Mouse (Mus musculus) midbrain, embryonic 15.5 days (tissue): ENCODE measurements around the gene Tbc1d14. TPM values are rescaled to one million over a fixed set of nuclear protein-coding genes. Genes with fewer than 3 reads are reported as not detected.

Experiments
- ATAC-seq: fragments of 200-750 bp; cut with Nextera tagmentation; replicated peaks from 2 replicates; pipeline ENCODE4 v1.8.0; 2017; ENCODE audit warnings: moderate TSS enrichment
- H3K27ac ChIP-seq: fragments of 300-500 bp; sonication (generic); 2 replicates; pipeline ENCODE4 v1.5.1; 2015; ENCODE audit warnings: mild to moderate bottlenecking, inconsistent platforms
- H3K27me3 ChIP-seq: fragments of 300-500 bp; sonication (generic); replicated peaks from 2 replicates; pipeline ENCODE4 v1.6.1; 2015; ENCODE audit warnings: inconsistent platforms
- H3K36me3 ChIP-seq: fragments of 300-500 bp; sonication (generic); replicated peaks from 2 replicates; pipeline ENCODE4 v1.6.1; 2015; ENCODE audit warnings: inconsistent platforms
- H3K4me1 ChIP-seq: fragments of 300-500 bp; sonication (generic); 2 replicates; pipeline ENCODE4 v1.6.1; 2015; ENCODE audit warnings: inconsistent platforms
- H3K4me2 ChIP-seq: fragments of 300-500 bp; sonication (generic); 2 replicates; pipeline ENCODE4 v1.6.1; 2015; ENCODE audit warnings: inconsistent platforms, mild to moderate bottlenecking, moderate library complexity
- H3K4me3 ChIP-seq: fragments of 300-500 bp; sonication (generic); 2 replicates; pipeline ENCODE4 v1.5.1; 2015; ENCODE audit warnings: mild to moderate bottlenecking, inconsistent platforms
- H3K9ac ChIP-seq: fragments of 300-500 bp; sonication (generic); 2 replicates; pipeline ENCODE4 v1.6.1; 2015; ENCODE audit warnings: mild to moderate bottlenecking, inconsistent platforms
- H3K9me3 ChIP-seq: fragments of 300-500 bp; sonication (generic); 2 replicates; pipeline ENCODE4 v1.6.1; 2016; ENCODE audit warnings: inconsistent platforms
- WGBS: fragments of 180-500 bp; shearing (Covaris S2); methylation state at CpG from one replicate; pipeline ENCODE4 v1.1.7; 2015; ENCODE audit warnings: mixed read lengths; 5-methylcytosine and 5-hydroxymethylcytosine counted together
- polyA plus RNA-seq: library from polyadenylated mRNA; unstranded; fragments of >200 nt; fragmentation: Nextera tagmentation; extraction: Ambion mirVana; gene quantifications from 2 replicates; pipeline ENCODE4 v1.2.1, GENCODE M21; 2015

The Tbc1d14 gene
- 70.4 and 75.0 TPM in 2 replicates for polyA plus RNA-seq

GRCm38 (mm10) chr5:36593176-36593575 lies at the start of gene Tbc1d14:
Gene Tbc1d14, minus strand, starts transcription at chr5:36593276.
- no peak within 1 kb of the TSS for H3K9ac ChIP-seq
- H3K27me3 ChIP-seq: no peaks in the 10 kb centered on the region
- H3K4me1 ChIP-seq: no peaks in the 10 kb centered on the region
- no peak within 1 kb of the TSS for H3K4me2 ChIP-seq
- H3K27ac ChIP-seq: no peak within 1 kb of the TSS
- no peaks in the 10 kb centered on the region for H3K36me3 ChIP-seq
- H3K4me3 ChIP-seq: no peak within 1 kb of the TSS
- no peaks in the 10 kb centered on the region for H3K9me3 ChIP-seq
- no peak for ATAC-seq
- whole genome bisulfite sequencing: 83% methylated on average over 5 of the region's 5 CpGs

GRCm38 (mm10) chr5:36625612-36626011 lies 32.5 kb upstream of the Tbc1d14 start:
- ATAC-seq: no peak
- Histone ChIP-seq H3K36me3 (0 out of 2 replicates have a peak, but pooled peaks cover 3% of the 10 kb centered on the region), H3K9me3 (no peaks in the 10 kb centered on the region), H3K4me2 (no peak overlapping the region), H3K27ac (no peak overlapping the region), H3K4me1 (0 out of 2 replicates have a peak, but pooled peaks cover 3% of the 10 kb centered on the region), H3K4me3 (no peak overlapping the region), H3K9ac (no peak overlapping the region), H3K27me3 (no peaks in the 10 kb centered on the region)
- 79% methylated on average over 5 of the region's 5 CpGs for WGBS

GRCm38 (mm10) chr5:36623670-36624069 lies 30.6 kb upstream of the Tbc1d14 start:
- H3K9ac ChIP-seq: no peak overlapping the region
- H3K4me3 ChIP-seq: no peak overlapping the region
- H3K4me1 ChIP-seq: 0 out of 2 replicates have a peak, but pooled peaks cover 3% of the 10 kb centered on the region
- H3K27ac ChIP-seq: no peak overlapping the region
- no peaks in the 10 kb centered on the region for H3K9me3 ChIP-seq
- no peak for ATAC-seq
- 0 out of 2 replicates have a peak, but pooled peaks cover under 1% of the 10 kb centered on the region for H3K36me3 ChIP-seq
- 91% methylated on average over 5 of the region's 5 CpGs for WGBS
- H3K27me3 ChIP-seq: no peaks in the 10 kb centered on the region
- H3K4me2 ChIP-seq: no peak overlapping the region

GRCm38 (mm10) chr5:36621058-36621449 lies 28.0 kb upstream of the Tbc1d14 start:
- H3K27me3 ChIP-seq: no peaks in the 10 kb centered on the region
- H3K9me3 ChIP-seq: no peaks in the 10 kb centered on the region
- no peak overlapping the region for H3K4me2 ChIP-seq
- H3K9ac ChIP-seq: no peak overlapping the region
- 0 out of 2 replicates have a peak, but pooled peaks cover 3% of the 10 kb centered on the region for H3K4me1 ChIP-seq
- WGBS: 81% methylated on average over 5 of the region's 5 CpGs
- no peak for ATAC-seq
- H3K27ac ChIP-seq: no peak overlapping the region
- peaks cover 12% of the 10 kb centered on the region for H3K36me3 ChIP-seq
- no peak overlapping the region for H3K4me3 ChIP-seq

- Histone ChIP-seq H3K36me3 (peaks cover 18% of the 10 kb centered on the region), H3K4me3 (no peak overlapping the region), H3K4me2 (no peak overlapping the region), H3K4me1 (0 out of 2 replicates have a peak, but pooled peaks cover 3% of the 10 kb centered on the region), H3K27ac (no peak overlapping the region), H3K9ac (no peak overlapping the region), H3K9me3 (no peaks in the 10 kb centered on the region), H3K27me3 (no peaks in the 10 kb centered on the region)
- 88% methylated on average over 8 of the region's 8 CpGs for WGBS
- no peak for ATAC-seq
Measured at GRCm38 (mm10) chr5:36620409-36621057, 27.5 kb upstream of the Tbc1d14 start.

GRCm38 (mm10) chr5:36618890-36619289 lies 25.8 kb upstream of the Tbc1d14 start:
- no peaks in the 10 kb centered on the region for H3K9me3 ChIP-seq
- H3K27ac ChIP-seq: no peak overlapping the region
- 90% methylated on average over 5 of the region's 5 CpGs for WGBS
- H3K4me3 ChIP-seq: no peak overlapping the region
- H3K4me2 ChIP-seq: no peak overlapping the region
- H3K4me1 ChIP-seq: 0 out of 2 replicates have a peak, but pooled peaks cover 3% of the 10 kb centered on the region
- no peak for ATAC-seq
- H3K27me3 ChIP-seq: no peaks in the 10 kb centered on the region
- H3K9ac ChIP-seq: no peak overlapping the region
- peaks cover 31% of the 10 kb centered on the region for H3K36me3 ChIP-seq

GRCm38 (mm10) chr5:36618356-36618755 lies 25.3 kb upstream of the Tbc1d14 start:
- no peaks in the 10 kb centered on the region for H3K9me3 ChIP-seq
- H3K27ac ChIP-seq: no peak overlapping the region
- H3K4me2 ChIP-seq: no peak overlapping the region
- no peak for ATAC-seq
- no peaks in the 10 kb centered on the region for H3K27me3 ChIP-seq
- no peak overlapping the region for H3K4me3 ChIP-seq
- 84% methylated on average over 4 of the region's 4 CpGs for WGBS
- H3K36me3 ChIP-seq: peaks cover 35% of the 10 kb centered on the region
- no peak overlapping the region for H3K9ac ChIP-seq
- 0 out of 2 replicates have a peak, but pooled peaks cover 3% of the 10 kb centered on the region for H3K4me1 ChIP-seq

GRCm38 (mm10) chr5:36614124-36614523 lies 21.0 kb upstream of the Tbc1d14 start:
- peaks cover 43% of the 10 kb centered on the region for H3K36me3 ChIP-seq
- no peaks in the 10 kb centered on the region for H3K27me3 ChIP-seq
- H3K4me2 ChIP-seq: no peak overlapping the region
- 91% methylated on average over 4 of the region's 4 CpGs for WGBS
- no peaks in the 10 kb centered on the region for H3K9me3 ChIP-seq
- H3K4me1 ChIP-seq: no peaks in the 10 kb centered on the region
- H3K9ac ChIP-seq: no peak overlapping the region
- H3K4me3 ChIP-seq: no peak overlapping the region
- H3K27ac ChIP-seq: no peak overlapping the region
- no peak for ATAC-seq

- 89% methylated on average over 2 of the region's 2 CpGs for WGBS
Measured at GRCm38 (mm10) chr5:36608939-36609499, 15.9 kb upstream of the Tbc1d14 start.

GRCm38 (mm10) chr5:36603031-36603430 lies 10.0 kb upstream of the Tbc1d14 start:
- Histone ChIP-seq H3K27me3 (no peaks in the 10 kb centered on the region), H3K36me3 (peaks cover 36% of the 10 kb centered on the region), H3K4me3 (no peak overlapping the region), H3K4me1 (no peaks in the 10 kb centered on the region), H3K27ac (no peak overlapping the region), H3K9me3 (no peaks in the 10 kb centered on the region), H3K4me2 (no peak overlapping the region), H3K9ac (no peak overlapping the region)
- no peak for ATAC-seq
- WGBS: 83% methylated on average over 5 of the region's 5 CpGs

More at GRCm38 (mm10) chr5:36608939-36609499, 15.9 kb upstream of the Tbc1d14 start:
- H3K4me2 ChIP-seq: no peak overlapping the region
- H3K4me3 ChIP-seq: no peak overlapping the region
- no peaks in the 10 kb centered on the region for H3K4me1 ChIP-seq
- H3K27ac ChIP-seq: no peak overlapping the region
- no peaks in the 10 kb centered on the region for H3K27me3 ChIP-seq
- peaks cover 30% of the 10 kb centered on the region for H3K36me3 ChIP-seq
- H3K9ac ChIP-seq: no peak overlapping the region
- no peak for ATAC-seq
- H3K9me3 ChIP-seq: no peaks in the 10 kb centered on the region

GRCm38 (mm10) chr5:36602028-36602427 lies 9.0 kb upstream of the Tbc1d14 start:
- no peaks in the 10 kb centered on the region for H3K4me1 ChIP-seq
- no peak overlapping the region for H3K27ac ChIP-seq
- WGBS: 89% methylated on average over 9 of the region's 9 CpGs
- no peak for ATAC-seq
- no peak overlapping the region for H3K4me2 ChIP-seq
- no peaks in the 10 kb centered on the region for H3K9me3 ChIP-seq
- no peaks in the 10 kb centered on the region for H3K27me3 ChIP-seq
- H3K36me3 ChIP-seq: peaks cover 29% of the 10 kb centered on the region
- no peak overlapping the region for H3K9ac ChIP-seq
- H3K4me3 ChIP-seq: no peak overlapping the region

- no peak overlapping the region for H3K9ac ChIP-seq
- no peaks in the 10 kb centered on the region for H3K4me1 ChIP-seq
- H3K4me2 ChIP-seq: no peak overlapping the region
- no peak overlapping the region for H3K27ac ChIP-seq
- 92% methylated on average over 7 of the region's 7 CpGs for WGBS
- no peak overlapping the region for H3K4me3 ChIP-seq
- ATAC-seq: no peak
- H3K27me3 ChIP-seq: no peaks in the 10 kb centered on the region
- H3K9me3 ChIP-seq: no peaks in the 10 kb centered on the region
- H3K36me3 ChIP-seq: peaks cover 27% of the 10 kb centered on the region
Measured at GRCm38 (mm10) chr5:36601492-36601891, 8.4 kb upstream of the Tbc1d14 start.

GRCm38 (mm10) chr5:36598883-36599282 lies 5.8 kb upstream of the Tbc1d14 start:
- no peak for ATAC-seq
- WGBS: 100% methylated on average over 1 of the region's 1 CpGs
- no peaks in the 10 kb centered on the region for H3K4me1 ChIP-seq

More at GRCm38 (mm10) chr5:36598883-36599282, 5.8 kb upstream of the Tbc1d14 start:
- Histone ChIP-seq H3K27me3 (no peaks in the 10 kb centered on the region), H3K4me2 (no peak overlapping the region), H3K27ac (no peak overlapping the region), H3K36me3 (peaks cover 19% of the 10 kb centered on the region), H3K9me3 (no peaks in the 10 kb centered on the region), H3K9ac (no peak overlapping the region), H3K4me3 (no peak overlapping the region)
